Mouse (Mus musculus): ENCODE data around the gene Taar7a.
A peak's percentile ranks its signal among the peaks of the same experiment; 100 is the strongest.

Taar7a gene

GRCm38 (mm10) chr10:23948026-23948425 lies 45.3 kb downstream of the Taar7a start:
- DNase-seq (ENCODE audit: low read depth, low spot score), result no peak

- DNase-seq (ENCODE audit: low read depth, low spot score), result peak; percentile 83
These were observed 50.8 kb downstream of the Taar7a start for GRCm38 (mm10) chr10:23942465-23942864.
